Mouse (Mus musculus): ENCODE data around the gene Rbm18.
A peak's percentile ranks its signal among the peaks of the same experiment; 100 is the strongest.

Rbm18 gene

GRCm38 (mm10) chr2:36104956-36105741, 31.4 kb downstream of the Rbm18 start, which contains the start of gene Lhx6:
TSS of gene Lhx6 (minus strand) at chr2:36105408.
- DNase-seq (ENCODE audit: low read depth, low spot score): peak; percentile 7

- DNase-seq (ENCODE audit: low read depth, low spot score): no peak
These were observed 32.1 kb downstream of the Rbm18 start for GRCm38 (mm10) chr2:36104436-36104955.

DNA sequence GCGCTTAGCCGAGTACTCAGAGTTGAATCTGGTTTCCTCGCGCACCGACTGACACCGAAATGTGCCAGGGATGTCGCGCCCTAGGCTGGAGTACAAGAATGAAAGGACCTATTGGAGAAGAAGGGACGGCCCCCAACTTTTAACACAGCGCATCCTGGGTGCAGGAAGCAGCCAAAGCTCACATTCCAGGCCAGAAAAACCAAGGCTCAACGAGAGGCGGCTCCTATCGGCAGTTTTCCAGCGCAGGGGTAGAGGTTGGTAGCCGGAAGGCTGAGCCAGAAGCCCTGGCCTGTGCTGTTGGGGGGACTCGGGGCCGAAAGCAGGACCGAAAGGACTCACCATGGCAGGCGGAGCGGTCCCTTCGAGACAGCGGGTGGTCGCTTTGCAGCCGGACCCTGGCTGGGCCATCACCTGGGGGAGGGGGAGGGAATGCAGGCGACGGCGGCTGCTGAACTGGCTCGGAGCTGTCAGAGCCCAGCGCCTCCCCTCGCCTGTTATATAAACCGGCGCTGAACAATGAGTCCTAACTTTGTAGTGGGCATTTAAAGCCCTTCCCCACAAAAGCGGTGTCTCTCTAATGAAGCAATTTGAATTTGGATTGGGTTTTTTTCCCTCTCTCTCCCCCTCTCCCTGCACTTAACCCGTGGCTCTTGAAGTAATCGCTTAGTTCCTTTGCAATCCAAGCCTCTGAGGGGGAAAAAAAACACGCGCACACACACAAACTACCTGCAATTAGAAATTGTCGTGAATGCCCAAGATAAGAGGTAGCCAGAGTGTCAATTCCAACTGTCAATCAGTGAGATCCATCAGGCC, 32.8 kb downstream of the Rbm18 start:
- peak; percentile 16 for DNase-seq (ENCODE audit: low read depth, low spot score)

GRCm38 (mm10) chr2:36103069-36103554, 33.5 kb downstream of the Rbm18 start:
- no peak for DNase-seq (ENCODE audit: low read depth, low spot score)

- peak; percentile 34 for DNase-seq (ENCODE audit: low read depth, low spot score)
These were observed 34.0 kb downstream of the Rbm18 start for GRCm38 (mm10) chr2:36102559-36102946.

GRCm38 (mm10) chr2:36101866-36102558, 34.6 kb downstream of the Rbm18 start:
- peak; percentile 9 for DNase-seq (ENCODE audit: low read depth, low spot score)

GRCm38 (mm10) chr2:36099739-36100138, 36.8 kb downstream of the Rbm18 start:
- DNase-seq (ENCODE audit: low read depth, low spot score): no peak

GRCm38 (mm10) chr2:36098021-36098420, 38.6 kb downstream of the Rbm18 start:
- no peak for DNase-seq (ENCODE audit: low read depth, low spot score)

DNA sequence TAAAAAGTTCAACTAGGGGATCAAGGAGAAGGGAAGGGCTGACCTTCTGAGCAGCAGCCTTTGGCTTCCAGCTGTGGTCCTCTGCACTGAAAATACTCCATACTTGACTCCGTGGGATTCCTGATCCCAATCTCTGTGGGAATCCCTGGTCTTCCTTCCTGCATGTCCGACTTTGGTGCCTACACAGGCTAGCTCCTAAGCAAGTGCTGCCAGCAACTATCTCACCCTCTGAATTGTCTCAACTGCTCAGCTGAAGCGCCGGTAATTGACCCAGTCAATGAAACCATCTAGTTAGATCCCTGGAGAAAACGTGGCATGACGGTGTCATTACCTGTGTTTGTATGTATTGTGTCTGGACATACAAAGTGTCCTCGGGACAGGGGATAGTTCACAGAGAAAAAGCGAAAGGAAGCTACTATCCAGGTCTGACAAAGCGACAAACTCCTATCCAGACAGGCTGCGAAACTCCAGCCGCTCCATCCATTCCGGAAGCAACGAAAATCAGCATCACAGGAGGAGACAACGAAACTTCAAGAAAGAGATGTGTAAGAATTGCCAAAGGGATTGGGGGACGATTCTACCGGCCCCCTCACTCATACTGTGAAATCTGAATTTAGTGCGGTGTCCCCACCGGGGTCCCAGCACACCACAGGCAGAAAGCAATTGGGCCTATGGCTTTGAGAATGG, 39.3 kb downstream of the Rbm18 start:
- no peak for DNase-seq (ENCODE audit: low read depth, low spot score)

- DNase-seq (ENCODE audit: low read depth, low spot score): no peak
These were observed 42.6 kb downstream of the Rbm18 start for GRCm38 (mm10) chr2:36093914-36094475.

GRCm38 (mm10) chr2:36093301-36093700, 43.3 kb downstream of the Rbm18 start:
- DNase-seq (ENCODE audit: low read depth, low spot score): no peak

DNA sequence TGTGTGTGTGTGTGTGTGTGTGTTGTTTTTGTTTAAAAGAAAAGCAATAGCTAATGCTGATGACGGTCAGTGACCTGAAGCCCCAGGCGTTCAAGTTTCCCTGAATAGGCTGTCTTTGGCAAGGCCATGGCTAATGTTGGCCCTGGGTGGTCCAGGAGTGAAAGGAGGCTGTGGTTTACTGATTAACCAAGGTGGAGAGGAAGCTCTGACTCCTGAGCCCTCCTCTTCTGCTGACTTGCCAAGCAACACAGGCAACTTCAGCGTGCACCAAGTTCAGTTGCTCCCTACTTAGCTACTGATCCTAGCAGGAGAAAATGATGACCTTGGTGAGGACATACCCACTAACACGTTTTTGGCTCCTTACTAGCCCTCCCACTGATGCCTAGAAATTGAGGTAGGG, 43.8 kb downstream of the Rbm18 start:
- no peak for DNase-seq (ENCODE audit: low read depth, low spot score)

- peak; percentile 61 for DNase-seq (ENCODE audit: low read depth, low spot score)
These were observed 45.5 kb downstream of the Rbm18 start for GRCm38 (mm10) chr2:36090853-36091741.

DNA sequence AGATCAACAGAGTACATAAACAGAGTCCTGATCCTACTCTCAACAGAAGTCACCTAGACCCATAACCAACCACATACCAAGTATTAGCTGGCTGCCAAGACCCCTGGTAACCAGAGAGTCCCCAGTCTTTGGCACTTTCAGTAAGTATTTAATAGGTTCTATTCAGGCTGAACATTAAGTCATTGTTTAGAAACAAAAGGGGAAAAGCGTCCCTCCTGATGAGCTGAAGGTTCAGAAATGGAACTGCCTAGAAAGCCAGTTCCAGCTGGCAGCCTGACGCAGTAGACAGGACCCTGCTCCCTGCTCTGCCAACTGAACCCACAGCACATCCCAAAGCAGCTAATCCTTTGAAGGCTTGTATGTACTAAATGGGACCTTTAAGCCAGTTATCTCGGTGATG, 47.4 kb downstream of the Rbm18 start:
- no peak for DNase-seq (ENCODE audit: low read depth, low spot score)

DNA sequence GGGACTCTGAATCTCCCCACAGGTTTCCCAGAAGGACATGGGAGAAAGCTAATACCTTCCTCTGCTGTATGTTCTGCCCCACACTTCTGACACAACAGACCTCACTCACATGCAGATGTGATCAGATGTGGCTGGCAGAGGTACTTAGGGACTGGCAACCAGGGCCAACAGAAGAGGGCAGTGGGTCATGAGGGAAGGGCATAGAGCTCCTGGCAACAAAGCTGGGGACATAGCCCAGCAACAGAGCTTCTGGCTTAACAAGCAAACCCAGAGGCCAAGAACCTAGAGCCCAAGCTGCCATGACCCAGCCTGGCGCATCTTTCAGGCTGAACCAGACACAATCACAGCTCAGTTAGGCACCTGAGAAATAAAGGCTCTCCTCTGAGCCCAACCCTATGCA, 51.5 kb downstream of the Rbm18 start:
- no peak for DNase-seq (ENCODE audit: low read depth, low spot score)

DNA sequence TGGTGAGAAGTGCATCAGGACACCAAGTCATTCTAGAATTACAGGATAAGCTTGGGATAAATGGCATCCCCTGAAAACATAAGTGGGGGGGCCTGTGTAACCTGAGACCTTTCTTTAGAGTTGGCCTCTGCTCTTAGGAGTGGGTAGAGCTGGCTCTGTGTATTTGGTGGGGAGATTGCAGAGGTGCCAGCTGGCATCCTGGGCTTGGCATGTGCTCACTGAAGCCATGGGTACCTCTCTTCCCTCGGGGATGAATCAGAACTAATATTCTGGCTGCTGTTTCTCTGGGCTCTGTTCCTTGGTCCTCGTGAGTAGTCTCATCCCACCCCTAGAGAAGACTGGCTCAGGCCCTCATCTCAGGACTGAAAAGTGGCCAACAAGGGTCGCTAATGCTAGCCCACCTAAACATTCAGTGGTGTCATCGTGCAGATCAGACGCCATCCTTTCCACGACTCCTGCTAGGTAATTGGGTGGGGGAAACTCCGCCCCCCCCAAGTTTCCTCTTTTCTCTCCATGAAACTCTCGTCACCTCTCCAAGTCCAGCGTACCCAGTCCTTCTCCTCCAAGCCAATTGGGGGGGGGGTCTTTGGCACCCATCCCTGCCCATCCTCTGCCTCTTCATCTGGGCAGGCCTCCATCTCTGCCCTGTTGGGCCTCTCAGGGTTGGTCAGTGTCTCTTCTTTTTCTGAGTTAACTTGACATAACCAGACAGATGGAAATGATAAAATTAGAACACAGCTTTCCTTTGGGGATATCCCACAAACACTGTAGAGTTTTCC, 53.6 kb downstream of the Rbm18 start:
- no peak for DNase-seq (ENCODE audit: low read depth, low spot score)

DNA sequence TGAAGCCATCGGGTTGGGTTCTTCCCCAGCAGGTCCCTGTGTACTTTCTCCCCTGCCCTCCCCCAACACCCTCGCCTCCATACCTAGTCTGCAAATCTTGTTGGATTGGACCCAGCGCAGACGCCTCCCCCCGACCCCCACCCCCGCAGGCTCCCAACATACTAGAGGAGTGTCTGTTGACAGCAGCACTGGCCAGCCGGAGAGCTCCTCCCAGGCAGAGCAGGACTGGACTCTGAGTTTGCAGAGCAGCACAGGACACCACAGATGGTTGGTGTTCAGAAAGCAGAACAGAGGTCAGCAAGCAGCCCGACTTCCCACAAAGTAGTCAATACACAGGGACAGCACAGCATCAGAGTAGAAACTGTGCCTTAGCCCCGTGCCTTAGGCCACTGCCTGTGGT, 55.1 kb downstream of the Rbm18 start:
- DNase-seq (ENCODE audit: low read depth, low spot score): no peak

GRCm38 (mm10) chr2:36077160-36077761, 59.3 kb downstream of the Rbm18 start:
- DNase-seq (ENCODE audit: low read depth, low spot score): no peak

DNA sequence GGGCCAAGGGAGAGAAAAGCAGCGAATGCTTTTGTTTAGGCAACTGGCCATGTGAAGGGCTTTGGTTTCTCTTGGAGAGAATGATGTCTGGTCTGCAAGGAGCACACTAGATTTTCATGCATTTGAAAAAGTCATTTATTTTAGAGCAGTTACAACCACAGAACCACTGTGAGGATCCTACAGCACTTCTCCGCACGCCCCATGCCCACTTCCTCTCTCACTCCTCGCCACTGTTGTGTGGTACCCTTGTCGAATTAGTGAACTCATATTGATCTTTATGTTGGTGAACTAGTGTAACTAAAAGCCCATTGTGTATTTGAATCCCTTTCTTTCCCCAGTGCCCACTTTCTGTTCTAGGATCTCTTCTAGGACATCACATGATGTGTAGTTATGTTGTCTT, 61.4 kb downstream of the Rbm18 start:
- no peak for DNase-seq (ENCODE audit: low read depth, low spot score)

Data from CD4-positive, CD25-positive, alpha-beta regulatory T cell, adult 2 months (primary cell).